Mouse (Mus musculus) intestine, postnatal 0 days (tissue): ENCODE measurements at regions not wholly inside any gene's neighbourhood (a gene's known extent, or its start where the extent isn't known, plus 50 kb on each side); places are given as distances from the start of the nearest gene placed in this dataset.

Source experiments
- ATAC-seq: fragments of 200-750 bp; cut with Nextera tagmentation; 2 replicates; pipeline ENCODE4 v1.8.0; 2017; ENCODE audit warnings: mild to moderate bottlenecking, moderate TSS enrichment, moderate library complexity
- H3K27ac ChIP-seq: fragments of 300-500 bp; sonication (generic); 2 replicates; pipeline ENCODE4 v1.5.1; 2014; ENCODE audit warnings: mild to moderate bottlenecking, low read depth, low read length, moderate library complexity
- H3K27me3 ChIP-seq: fragments of 300-500 bp; sonication (generic); replicated peaks from 2 replicates; pipeline ENCODE4 v1.6.1; 2014; ENCODE audit warnings: low read length, mixed read lengths; ENCODE audit not compliant: control insufficient read depth, insufficient read depth
- H3K36me3 ChIP-seq: fragments of 300-500 bp; sonication (generic); 2 replicates; pipeline ENCODE4 v1.6.1; 2014; ENCODE audit warnings: mild to moderate bottlenecking, moderate library complexity; ENCODE audit not compliant: control insufficient read depth, insufficient read depth
- H3K4me1 ChIP-seq: fragments of 300-500 bp; sonication (generic); replicated peaks from 2 replicates; pipeline ENCODE4 v1.6.1; 2014; ENCODE audit warnings: antibody characterized with exemption, low read length, mixed read lengths; ENCODE audit not compliant: control insufficient read depth, insufficient read depth
- H3K4me2 ChIP-seq: fragments of 300-500 bp; sonication (generic); replicated peaks from 2 replicates; pipeline ENCODE4 v1.6.1; 2014; ENCODE audit warnings: low read depth, mild to moderate bottlenecking, moderate library complexity
- H3K4me3 ChIP-seq: fragments of 300-500 bp; sonication (generic); 2 replicates; pipeline ENCODE4 v1.5.1; 2014; ENCODE audit warnings: low read depth, low read length
- H3K9ac ChIP-seq: fragments of 300-500 bp; sonication (generic); 2 replicates; pipeline ENCODE4 v1.6.1; 2014; ENCODE audit warnings: mild to moderate bottlenecking, low read depth, low read length
- H3K9me3 ChIP-seq: fragments of 300-500 bp; sonication (generic); 2 replicates; pipeline ENCODE4 v1.6.1; 2016; ENCODE audit warnings: mixed run types; ENCODE audit not compliant: control insufficient read depth
- CTCF ChIP-seq: sonication (generic); IDR thresholded peaks from 2 replicates; pipeline ENCODE4 v1.5.1; 2016; ENCODE audit warnings: low read depth, mild to moderate bottlenecking, control low read depth, antibody characterized with exemption, moderate library complexity
- WGBS: fragments of 180-500 bp; shearing (Covaris S2); extraction: QIAGEN DNeasy Blood & Tissue Kit; methylation state at CpG from one replicate; pipeline ENCODE4 v1.1.7; 2014; 5-methylcytosine and 5-hydroxymethylcytosine counted together

GRCm38 (mm10) chr6:51708668-51709339, 185.1 kb downstream of the Snx10 start:
- H3K36me3 ChIP-seq = no peaks in the 10 kb centered on the region
- no peak overlapping the region for H3K4me2 ChIP-seq
- no peaks in the 10 kb centered on the region for H3K9me3 ChIP-seq
- H3K4me1 ChIP-seq = peaks cover 3% of the 10 kb centered on the region; the same call in 1 of the 2 replicates
- H3K4me3 ChIP-seq = no peak overlapping the region
- H3K27me3 ChIP-seq = no peaks in the 10 kb centered on the region
- no peak for TF ChIP-seq CTCF
- no peak for ATAC-seq
- WGBS = 48% methylated on average over 9 of the region's 9 CpGs
- no peak overlapping the region for H3K9ac ChIP-seq
- H3K27ac ChIP-seq = no peak overlapping the region

DNA sequence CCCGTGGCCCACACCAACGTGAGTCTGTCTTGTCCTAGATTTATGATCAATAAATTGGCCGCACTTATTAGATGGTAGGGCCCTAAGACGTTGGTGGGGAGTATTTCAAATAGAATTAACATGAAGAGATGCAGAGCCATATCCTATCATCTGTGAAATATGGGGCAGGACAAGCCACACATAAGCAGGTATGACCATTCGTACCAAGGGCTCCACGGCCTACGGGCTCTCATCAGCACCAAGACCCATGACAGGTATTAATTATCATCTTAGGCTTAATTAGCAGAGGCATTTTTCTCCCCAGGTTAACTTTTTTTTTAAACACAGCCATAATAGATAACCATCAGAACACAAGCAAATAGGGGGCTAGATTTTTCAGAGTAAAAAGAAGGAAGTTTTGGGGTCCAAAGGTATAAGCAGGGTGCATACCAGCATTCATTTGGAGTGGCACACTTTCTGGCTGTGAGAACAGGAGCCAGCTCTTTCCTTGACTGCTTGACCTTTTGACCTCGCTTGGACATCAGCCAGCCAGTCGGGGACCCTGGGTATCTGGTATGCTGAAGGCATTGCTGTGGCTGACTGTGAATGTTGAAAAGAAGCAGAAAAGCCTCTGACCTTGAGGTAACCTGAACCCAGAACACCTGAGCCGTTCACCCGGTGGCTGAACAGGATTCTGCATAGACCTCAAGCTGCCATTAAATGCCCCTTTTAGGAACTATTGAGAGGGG, 185.8 kb downstream of the Snx10 start:
- Histone ChIP-seq H3K36me3 (no peaks in the 10 kb centered on the region), H3K9me3 (no peaks in the 10 kb centered on the region), H3K4me3 (no peak overlapping the region), H3K4me1 (peaks cover 3% of the 10 kb centered on the region; the same call in 1 of the 2 replicates), H3K27ac (no peak overlapping the region), H3K27me3 (no peaks in the 10 kb centered on the region), H3K9ac (no peak overlapping the region), H3K4me2 (no peak overlapping the region)
- 48% methylated on average over 11 of the region's 11 CpGs for WGBS
- TF ChIP-seq CTCF = no peak
- no peak for ATAC-seq

GRCm38 (mm10) chr6:51710153-51710552, 186.5 kb downstream of the Snx10 start:
- peaks cover 3% of the 10 kb centered on the region; the same call in 1 of the 2 replicates for H3K4me1 ChIP-seq

GRCm38 (mm10) chr6:51710926-51711615, 187.4 kb downstream of the Snx10 start:
- Histone ChIP-seq H3K9me3 (no peaks in the 10 kb centered on the region), H3K4me2 (no peak overlapping the region), H3K27ac (no peak overlapping the region), H3K9ac (no peak overlapping the region), H3K36me3 (no peaks in the 10 kb centered on the region), H3K27me3 (no peaks in the 10 kb centered on the region), H3K4me3 (no peak overlapping the region), H3K4me1 (peaks cover 3% of the 10 kb centered on the region; the same call in 1 of the 2 replicates)
- WGBS = 77% methylated on average over 15 of the region's 15 CpGs
- TF ChIP-seq CTCF = no peak
- no peak for ATAC-seq

More at GRCm38 (mm10) chr6:51710153-51710552, 186.5 kb downstream of the Snx10 start:
- Histone ChIP-seq H3K9ac (no peak overlapping the region), H3K4me3 (no peak overlapping the region), H3K9me3 (no peaks in the 10 kb centered on the region), H3K36me3 (no peaks in the 10 kb centered on the region), H3K4me2 (no peak overlapping the region), H3K27me3 (no peaks in the 10 kb centered on the region), H3K27ac (no peak overlapping the region)
- no peak for TF ChIP-seq CTCF
- WGBS = 54% methylated on average over 5 of the region's 5 CpGs
- ATAC-seq = no peak

- WGBS = 87% methylated on average over 7 of the region's 7 CpGs
- H3K4me2 ChIP-seq = no peak overlapping the region
- H3K36me3 ChIP-seq = no peaks in the 10 kb centered on the region
- no peaks in the 10 kb centered on the region for H3K27me3 ChIP-seq
- H3K27ac ChIP-seq = no peak overlapping the region
- no peak for ATAC-seq
- H3K4me1 ChIP-seq = peaks cover 3% of the 10 kb centered on the region; the same call in 1 of the 2 replicates
- no peak for TF ChIP-seq CTCF
- H3K4me3 ChIP-seq = no peak overlapping the region
- H3K9ac ChIP-seq = no peak overlapping the region
- no peaks in the 10 kb centered on the region for H3K9me3 ChIP-seq
These were observed 187.9 kb downstream of the Snx10 start for GRCm38 (mm10) chr6:51711616-51711970.

- Histone ChIP-seq H3K27me3 (no peaks in the 10 kb centered on the region), H3K4me2 (no peak overlapping the region), H3K27ac (no peak overlapping the region), H3K9ac (no peak overlapping the region), H3K9me3 (no peaks in the 10 kb centered on the region), H3K36me3 (no peaks in the 10 kb centered on the region), H3K4me3 (no peak overlapping the region), H3K4me1 (no peaks in the 10 kb centered on the region)
- no peak for TF ChIP-seq CTCF
- no peak for ATAC-seq
- WGBS = 47% methylated on average over 8 of the region's 8 CpGs
These were observed 191.6 kb downstream of the Snx10 start for GRCm38 (mm10) chr6:51715158-51715840.
